Mouse (Mus musculus): ENCODE results near the gene Prickle4. TPM values are rescaled to one million over a fixed set of nuclear protein-coding genes. Genes with fewer than 3 reads are reported as not detected.
"Not testable (repeated sequence)": the region's sequence is repeated elsewhere in the genome, so short reads cannot be mapped to it uniquely, and the experiment has no call there.

The Prickle4 gene
- total RNA-seq, 2 experiments from 2014 or later = 2.2 to 4.8 TPM

DNA sequence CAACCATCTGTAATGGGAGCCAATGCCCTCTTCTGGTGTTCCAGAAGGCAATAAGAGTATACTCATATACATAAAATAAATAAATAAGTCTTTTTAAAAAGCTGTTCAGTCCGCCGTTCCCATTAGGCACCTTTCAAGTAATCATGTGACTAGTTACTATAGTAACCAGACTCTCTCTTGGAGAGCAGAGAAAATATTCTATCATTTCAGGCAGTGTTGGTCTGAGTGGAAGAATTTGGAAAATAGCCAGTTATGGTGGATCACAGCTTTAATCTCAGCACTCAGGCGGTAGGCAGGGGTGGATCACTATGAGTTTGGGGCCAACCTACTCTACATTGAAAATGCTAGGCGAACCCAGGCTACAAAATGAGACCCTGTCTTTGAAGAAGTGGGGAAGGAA lies 25.4 kb downstream of the Prickle4 start:
- DNase-seq = no peak

DNA sequence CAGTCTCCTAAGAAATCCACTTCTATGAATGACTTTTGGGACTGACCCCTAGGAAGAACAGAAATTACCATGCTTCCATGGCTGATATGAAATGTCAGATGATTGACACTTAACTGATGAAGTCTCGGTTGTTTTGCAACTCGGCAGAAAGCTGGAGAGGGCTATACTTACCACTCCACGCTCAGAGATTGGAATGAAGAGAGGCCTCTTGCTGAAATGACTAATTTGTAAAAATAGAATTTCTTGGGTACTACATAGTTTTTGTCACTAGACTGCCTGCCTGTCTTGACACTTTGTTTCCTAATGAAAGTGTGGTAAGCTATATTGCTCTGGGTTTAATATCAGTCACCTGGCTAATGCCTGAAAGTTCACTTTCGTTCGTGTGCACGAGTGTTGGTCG lies 30.1 kb downstream of the Prickle4 start:
- DNase-seq = no peak

DNA sequence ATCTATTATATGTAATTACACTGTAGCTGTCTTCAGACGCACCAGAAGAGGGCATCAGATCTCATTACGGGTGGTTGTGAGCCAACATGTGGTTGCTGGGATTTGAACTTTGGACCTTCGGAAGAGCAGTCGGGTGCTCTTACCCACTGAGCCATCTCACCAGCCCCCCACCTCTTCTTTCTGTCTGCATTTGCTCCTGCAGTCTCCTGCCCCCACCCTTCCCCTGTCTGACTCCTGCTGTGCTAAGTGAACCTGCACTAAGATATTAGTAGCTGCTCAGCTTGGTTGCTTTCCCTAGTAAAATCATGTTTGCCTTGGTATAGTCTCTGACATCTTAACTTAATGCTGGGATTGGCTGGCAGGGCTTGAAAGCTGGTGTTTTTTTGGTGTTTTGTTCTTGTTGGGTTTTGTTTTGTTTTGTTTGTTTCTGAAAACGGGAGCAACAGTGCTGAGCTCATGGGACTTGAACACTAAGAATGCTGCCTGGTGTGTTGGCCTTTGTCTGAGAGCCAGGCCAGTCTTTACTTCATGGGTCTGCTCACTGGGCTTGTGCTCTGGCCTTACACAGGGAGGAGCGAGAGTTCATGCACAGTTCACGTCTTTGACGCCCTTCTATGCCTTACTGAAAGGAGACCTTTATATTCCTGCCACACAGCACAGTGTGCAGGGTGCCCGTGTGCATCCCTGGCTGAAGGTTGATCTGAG lies 31.4 kb downstream of the Prickle4 start:
- DNase-seq = no peak

DNA sequence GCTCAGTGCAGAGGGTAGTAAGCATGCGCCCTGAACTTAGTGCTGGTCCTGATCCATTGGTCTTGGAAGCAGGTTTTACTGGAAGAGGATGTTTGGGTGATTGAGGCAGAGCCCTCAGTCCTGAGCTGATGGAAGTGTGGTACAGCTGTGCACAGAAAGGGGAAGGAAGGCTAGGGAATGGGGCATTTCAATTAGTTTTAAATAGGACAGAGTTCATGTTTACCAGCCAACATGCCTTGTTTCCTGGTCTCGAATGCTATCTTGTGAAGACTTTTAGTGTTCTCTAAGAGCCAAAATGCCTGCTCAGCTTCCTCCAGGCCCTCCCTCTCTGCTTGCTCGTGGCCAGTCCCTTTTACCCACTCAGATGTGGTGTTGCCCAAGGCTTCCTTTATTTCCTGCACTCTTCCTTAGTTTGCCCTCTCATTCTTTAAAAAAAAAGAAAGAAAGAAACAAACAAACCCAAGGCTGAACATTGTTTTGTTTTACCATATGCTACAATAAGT lies 35.7 kb downstream of the Prickle4 start:
- no peak for DNase-seq

DNA sequence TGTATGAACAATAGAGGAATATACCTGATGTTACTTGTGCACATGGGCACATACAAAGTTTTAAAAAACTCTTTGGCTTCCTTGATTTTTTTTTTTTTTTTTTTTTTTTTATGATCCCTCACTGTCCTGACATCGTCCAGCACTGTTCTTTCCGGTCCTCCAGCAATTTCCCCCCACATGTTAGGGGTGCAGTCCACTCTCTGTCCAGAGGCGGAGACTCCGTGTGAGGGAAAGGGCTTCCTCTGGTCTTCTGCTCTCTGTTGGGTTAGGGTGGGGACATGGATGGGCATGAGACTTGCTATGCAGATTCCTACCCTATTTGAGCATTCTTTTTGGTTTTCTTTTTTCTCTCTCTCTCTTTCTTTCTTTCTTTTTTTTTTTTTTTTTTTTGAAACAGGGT lies 36.6 kb downstream of the Prickle4 start:
- no peak for DNase-seq

DNA sequence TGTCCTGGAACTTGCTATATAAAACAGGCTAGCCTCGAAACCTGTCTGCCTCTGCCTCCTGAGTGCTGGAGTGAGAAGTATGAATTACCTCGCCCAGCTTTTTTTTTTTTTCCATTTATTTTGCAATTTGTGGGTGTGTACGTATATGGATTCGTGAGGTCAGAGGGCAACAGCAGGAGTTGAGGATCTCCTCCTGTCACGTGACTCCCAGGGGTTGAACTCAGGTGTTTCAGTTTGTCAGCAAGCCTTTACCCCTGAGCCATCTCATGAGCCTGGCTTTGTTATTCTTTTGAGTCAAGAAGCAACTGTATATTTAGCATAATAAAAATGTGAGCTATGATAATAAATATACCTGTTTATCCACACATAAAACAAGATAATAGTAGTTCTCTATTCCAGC lies 38.8 kb downstream of the Prickle4 start:
- DNase-seq = no peak

DNA sequence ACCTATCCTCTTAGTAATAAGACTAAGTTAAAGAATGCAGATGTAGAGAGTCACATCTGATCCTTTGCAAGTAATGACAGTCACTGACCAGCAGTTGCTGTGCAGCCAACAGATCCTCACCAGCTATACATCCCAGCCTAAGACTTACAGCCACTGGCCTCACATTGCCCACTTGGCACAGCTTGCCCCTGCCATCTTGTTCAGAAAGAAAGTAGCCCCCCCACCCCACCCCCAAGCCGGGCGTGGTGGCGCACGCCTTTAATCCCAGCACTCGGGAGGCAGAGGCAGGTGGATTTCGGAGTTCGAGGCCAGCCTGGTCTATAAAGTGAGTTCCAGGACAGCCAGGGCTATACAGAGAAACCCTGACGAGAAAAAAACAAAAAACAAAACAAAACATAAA lies 40.2 kb downstream of the Prickle4 start:
- DNase-seq = not testable (repeated sequence)

DNA sequence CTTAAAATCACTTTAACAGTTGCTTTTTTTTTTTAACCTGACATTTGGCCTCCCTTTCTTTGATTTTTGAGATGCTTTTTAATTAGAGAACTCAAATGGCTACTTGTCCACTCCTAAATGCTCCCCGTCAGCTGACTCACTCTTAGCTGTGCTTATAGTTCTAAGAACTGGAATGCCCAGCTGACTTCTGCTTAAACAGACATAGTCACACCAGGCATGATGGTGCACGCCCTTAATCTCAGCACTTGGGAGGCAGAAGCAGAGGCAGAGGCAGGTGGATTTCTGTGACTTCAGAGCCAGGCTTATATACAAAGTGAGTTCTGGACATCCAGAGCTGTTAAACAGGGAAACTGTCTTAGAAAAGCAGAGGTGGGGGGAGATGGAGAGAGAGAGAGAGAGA lies 42.6 kb downstream of the Prickle4 start:
- no peak for DNase-seq

DNA sequence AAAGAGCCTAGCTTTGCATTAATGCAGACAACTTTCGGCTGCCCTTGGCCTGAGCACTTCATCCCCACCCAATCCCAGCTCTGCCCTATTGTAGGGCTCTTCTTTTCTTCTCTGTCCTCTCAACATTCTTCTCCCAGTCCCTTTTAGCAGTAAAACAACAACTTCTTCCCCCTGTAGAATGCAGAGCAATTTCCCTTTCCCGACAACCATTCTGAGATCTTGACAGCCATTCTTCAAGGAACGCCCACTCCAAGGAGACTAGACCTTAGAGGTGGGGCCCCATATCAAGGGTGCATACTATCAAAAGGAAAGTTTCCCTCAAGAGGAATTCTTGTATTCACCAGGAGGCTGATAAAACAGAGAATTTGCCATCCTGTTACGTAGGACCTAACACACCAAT lies 45.6 kb downstream of the Prickle4 start:
- DNase-seq = no peak

DNA sequence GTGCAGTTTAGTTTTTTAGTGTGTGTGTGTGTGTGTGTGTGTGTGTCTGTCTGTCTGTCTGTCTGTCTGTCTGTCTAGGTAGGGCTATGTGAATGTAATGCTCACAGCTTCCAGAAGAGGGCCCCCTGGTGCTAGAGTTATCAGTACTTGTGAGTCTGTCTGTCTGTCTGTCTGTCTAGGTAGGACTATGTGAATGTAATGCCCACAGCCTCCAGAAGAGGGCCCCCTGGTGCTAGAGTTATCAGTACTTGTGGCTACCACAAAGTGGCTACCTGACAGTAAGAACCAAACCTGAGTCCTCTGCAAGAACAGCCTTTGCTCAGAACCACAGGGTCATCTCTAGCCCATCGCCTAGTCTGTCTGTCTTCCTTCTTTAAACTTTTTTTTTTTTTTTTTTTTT lies 47.9 kb downstream of the Prickle4 start:
- DNase-seq = peak; percentile 77

DNA sequence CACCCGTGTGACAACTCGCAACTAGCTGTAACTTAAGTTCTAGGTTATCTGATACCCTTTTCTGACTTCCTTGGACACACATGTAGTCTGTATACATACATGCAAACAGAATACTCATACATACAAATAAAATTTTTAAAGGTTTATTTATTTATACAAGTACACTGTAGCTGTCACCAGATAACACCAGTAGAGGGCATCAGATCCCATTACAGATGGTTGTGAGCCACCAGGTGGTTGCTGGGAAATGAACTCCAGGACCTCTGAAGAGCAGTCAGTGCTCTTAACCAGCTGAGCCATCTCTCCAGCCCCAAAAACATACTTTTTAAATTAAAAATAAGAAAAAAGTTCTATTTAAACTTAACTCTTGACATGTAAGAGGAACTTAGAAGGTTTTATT lies 51.5 kb downstream of the Prickle4 start:
- DNase-seq = no peak

Other genes with a start within 250 kb of the Prickle4 start
- 10 to 100 TPM; 15.4 to 19.1 TPM for gene Taf8, start 192.4 kb downstream of the Prickle4 start, total RNA-seq (2021)
- 100 to 1,000 TPM; 178 to 185 TPM for gene Ccnd3, start 189.7 kb downstream of the Prickle4 start, total RNA-seq (2021)
- gene Bysl, start 83.2 kb downstream of the Prickle4 start, total RNA-seq (2021) = 10 to 100 TPM; 14.1 to 16.6 TPM
- gene Med20, start 83.2 kb downstream of the Prickle4 start, total RNA-seq (2021) = 10 to 100 TPM; 38.1 to 39.8 TPM
- 1 to 10 TPM; 2.8 to 5.5 TPM for gene Gm20517, start 83.1 kb downstream of the Prickle4 start, total RNA-seq (2021)
- gene Usp49, start 64.0 kb downstream of the Prickle4 start, total RNA-seq (2021) = 1 to 10 TPM; 6.8 to 9.0 TPM
- 100 to 1,000 TPM; 223 to 226 TPM for gene Tomm6, start 6.3 kb downstream of the Prickle4 start, total RNA-seq (2021)
- gene Frs3, start 5.7 kb downstream of the Prickle4 start, total RNA-seq (2021) = 1 to 10 TPM; 3.2 to 7.5 TPM
- gene Gm21981, start 281 bp downstream of the Prickle4 start, total RNA-seq (2021) = 1 to 10 TPM; 1.1 to 1.5 TPM
- gene Pgc, start 32.1 kb upstream of the Prickle4 start, total RNA-seq (2021) = not detected
- 10 to 100 TPM; 19.9 to 29.7 TPM for gene Tfeb, start 42.3 kb upstream of the Prickle4 start, total RNA-seq (2021)
- gene Mdfi, start 140.0 kb upstream of the Prickle4 start, total RNA-seq (2021) = 1 to 10 TPM; 4.2 to 5.3 TPM
- 10 to 100 TPM; 24.8 to 25.6 TPM for gene Foxp4, start 229.9 kb upstream of the Prickle4 start, total RNA-seq (2021)